8 mouse cellular contexts compared by ENCODE assay signal in genomic region chr16:4725780-4726527, GRCm38 (mm10). TPM values are rescaled to one million over a fixed set of nuclear protein-coding genes. Genes with fewer than 3 reads are reported as not detected.
DNase-seq lines count a peak whose midpoint lies in the region; ATAC-seq lines count a peak whose summit lies in the region.

TSS of gene Hmox2 (plus strand) at chr16:4726361.

- intact Hi-C loops in gastrocnemius, postnatal 14 days (cut with DNase I; ENCODE audit: low total_unique reads), result no loop called here
- intact Hi-C loops in left cerebral cortex, postnatal 10 days (cut with DNase I), result no loop called here

- ATAC-seq in inflammation-experienced regulatory T-cells, adult 6 months, result peak; percentile 88
- peak; percentile 97 for ATAC-seq in megakaryocyte-erythroid progenitor cell, adult 5-6 weeks (replicated peaks; ENCODE audit: low FRiP score, low TSS enrichment, poor library complexity, severe bottlenecking)

- DNase-seq in adipocyte (ENCODE audit: low spot score), result peak; percentile 91
- DNase-seq in embryo, embryonic 10 days (ENCODE audit: low spot score), result peak; percentile 98
- DNase-seq in gastrocnemius, postnatal 14 days, result peak; percentile 93
- DNase-seq in left cerebral cortex, postnatal 10 days (ENCODE audit: extremely low spot score in 1 of 2, low spot score in 2 of 2), result peak; percentile 88 to 95
- peak; percentile 94 for DNase-seq in right cerebral cortex, postnatal 25 days
- DNase-seq in urinary bladder, postnatal 4 days (ENCODE audit: low spot score in 2 of 2), result peak; percentile 90 to 94

RNA-seq across cellular contexts. Expression of gene Hmox2, which starts in this region (rescaled TPM):
- 10 to 100 TPM; 41.8 to 44.5 TPM for total RNA-seq in gastrocnemius, postnatal 14 days (2021)
- polyA plus RNA-seq in inflammation-experienced regulatory T-cells, adult 6 months (2017; shearing (Covaris generic)), result 100 to 1,000 TPM in 2 of 3 experiments, 10 to 100 TPM in 1; 97.9 to 114 (median 103) TPM
- 10 to 100 TPM; 75.4 to 83.2 TPM for total RNA-seq in left cerebral cortex, postnatal 10 days (2021)
- 28.4 and 31.9 TPM in 2 replicates for total RNA-seq in megakaryocyte-erythroid progenitor cell, adult 5-6 weeks (2014; fragmentation: Nextera tagmentation)
- 43.8 and 49.9 TPM in 2 replicates for total RNA-seq in megakaryocyte-erythroid progenitor cell, adult 5-6 weeks (2017)

Comparison
In these comparisons a context has a peak if more than half of its experiments do, and no peak if none do; other contexts are left out.
1. Peak in every context shown above with its lines: DNase-seq and ATAC-seq.